Mouse (Mus musculus) splenic B cell, adult 2 months (primary cell): ENCODE measurements around the gene Atm.

Experiments
- DNase-seq: peaks from one replicate; pipeline ENCODE4 v3.0.0-alpha.2; 2011; ENCODE audit warnings: low read depth, low spot score
- H3K27me3 ChIP-seq: 2 replicates; pipeline ENCODE4 v1.6.1; 2012; ENCODE audit warnings: mild to moderate bottlenecking, low read length, moderate library complexity, mixed read lengths; ENCODE audit not compliant: control insufficient read depth, poor library complexity, insufficient read depth, severe bottlenecking
- H3K36me3 ChIP-seq: 2 replicates; pipeline ENCODE4 v1.6.1; 2012; ENCODE audit warnings: mild to moderate bottlenecking, low read length, moderate library complexity, mixed read lengths; ENCODE audit not compliant: control insufficient read depth, poor library complexity, insufficient read depth, severe bottlenecking

The Atm gene

DNA sequence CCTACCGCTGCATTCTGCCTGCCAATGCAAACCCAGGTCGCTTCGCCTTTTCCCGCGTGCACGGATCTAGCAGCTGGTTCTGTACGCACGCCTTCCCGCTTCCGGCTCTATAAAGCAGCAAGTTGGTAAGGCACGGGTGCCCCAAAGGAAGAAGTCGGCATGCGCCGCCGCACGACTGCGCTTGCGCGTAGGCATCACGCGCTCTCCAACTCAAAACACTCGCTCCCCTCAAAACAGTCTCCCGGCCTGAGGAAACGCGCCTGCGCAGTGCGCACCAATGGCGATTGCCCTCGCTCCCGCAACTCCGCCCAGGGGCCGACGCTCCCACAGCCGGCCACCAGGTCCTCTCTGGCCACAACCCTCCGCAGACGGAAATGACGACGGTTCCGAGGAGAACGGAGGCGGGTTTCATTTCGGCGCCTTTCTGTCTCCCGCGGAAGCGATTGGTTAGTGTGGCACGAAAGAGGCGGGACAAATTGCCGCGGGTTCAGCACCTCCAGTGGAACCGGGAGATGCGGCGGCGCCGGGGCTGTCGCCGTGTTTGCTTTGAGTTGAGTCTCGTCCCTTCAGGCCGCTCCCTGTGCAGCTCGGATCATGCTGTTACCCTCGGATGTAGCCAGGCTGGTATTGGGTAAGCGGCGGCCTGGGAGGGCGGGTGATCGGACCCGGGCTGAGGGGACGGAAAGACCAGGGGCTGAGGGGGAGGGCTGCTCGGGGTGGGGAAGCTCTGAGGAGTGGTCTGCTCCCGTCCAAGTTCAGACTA is at the start of gene Atm, which contains the start of gene Npat:
Gene Atm, minus strand, starts transcription at position 183 of the 763 bp plus-strand sequence.
Gene Npat, plus strand, starts transcription at position 490 of the 763 bp plus-strand sequence.
- DNase-seq: peak; percentile 100
- Histone ChIP-seq H3K36me3 (no peaks in the 10 kb centered on the region), H3K27me3 (no peaks in the 10 kb centered on the region)

DNA sequence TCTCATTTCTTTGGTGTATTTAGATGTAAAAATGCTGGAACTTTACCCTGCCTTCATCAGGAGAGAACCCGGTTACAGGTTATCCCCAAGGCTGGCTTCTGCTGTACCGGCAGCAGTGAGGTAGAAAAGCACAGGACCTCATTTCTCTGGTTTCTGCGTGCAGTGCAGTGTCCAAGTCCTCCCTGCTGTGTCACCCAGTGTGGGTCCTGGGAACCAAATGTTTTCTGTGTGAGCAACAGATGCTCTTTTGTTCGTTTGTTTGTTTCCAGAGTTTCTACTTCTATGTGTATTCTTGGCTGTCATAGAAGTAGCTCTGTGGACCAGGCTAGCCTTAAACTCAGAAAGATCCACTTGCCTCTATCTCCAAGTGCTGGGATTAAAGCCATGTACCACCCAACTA is 45.3 kb upstream of the Atm start:
- no peak for DNase-seq
- peaks cover 6% of the 10 kb centered on the region; the same call in 1 of the 2 replicates for H3K36me3 ChIP-seq
- no peaks in the 10 kb centered on the region for H3K27me3 ChIP-seq

DNA sequence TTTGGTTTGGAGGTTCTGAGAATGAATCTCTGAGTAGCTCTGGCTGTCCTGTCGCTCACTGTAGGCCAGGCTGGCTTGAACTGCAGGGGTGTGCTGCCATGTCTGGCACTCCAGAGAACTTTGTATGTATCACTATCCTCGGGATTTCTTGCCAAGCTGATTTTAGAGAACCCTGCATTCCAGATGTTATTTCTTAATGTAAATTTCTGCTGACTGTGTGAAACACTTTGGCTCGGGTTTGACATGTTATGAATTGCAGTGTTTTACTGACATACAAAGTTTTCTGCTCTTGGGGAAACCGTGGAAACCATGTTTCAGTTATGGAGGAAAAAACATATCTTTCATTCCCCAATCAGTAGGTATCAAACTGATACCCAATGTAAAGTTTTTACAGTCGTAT is 39.2 kb upstream of the Atm start:
- Histone ChIP-seq H3K36me3 (peaks cover 10% of the 10 kb centered on the region; the same call in 1 of the 2 replicates), H3K27me3 (no peaks in the 10 kb centered on the region)
- DNase-seq: no peak

DNA sequence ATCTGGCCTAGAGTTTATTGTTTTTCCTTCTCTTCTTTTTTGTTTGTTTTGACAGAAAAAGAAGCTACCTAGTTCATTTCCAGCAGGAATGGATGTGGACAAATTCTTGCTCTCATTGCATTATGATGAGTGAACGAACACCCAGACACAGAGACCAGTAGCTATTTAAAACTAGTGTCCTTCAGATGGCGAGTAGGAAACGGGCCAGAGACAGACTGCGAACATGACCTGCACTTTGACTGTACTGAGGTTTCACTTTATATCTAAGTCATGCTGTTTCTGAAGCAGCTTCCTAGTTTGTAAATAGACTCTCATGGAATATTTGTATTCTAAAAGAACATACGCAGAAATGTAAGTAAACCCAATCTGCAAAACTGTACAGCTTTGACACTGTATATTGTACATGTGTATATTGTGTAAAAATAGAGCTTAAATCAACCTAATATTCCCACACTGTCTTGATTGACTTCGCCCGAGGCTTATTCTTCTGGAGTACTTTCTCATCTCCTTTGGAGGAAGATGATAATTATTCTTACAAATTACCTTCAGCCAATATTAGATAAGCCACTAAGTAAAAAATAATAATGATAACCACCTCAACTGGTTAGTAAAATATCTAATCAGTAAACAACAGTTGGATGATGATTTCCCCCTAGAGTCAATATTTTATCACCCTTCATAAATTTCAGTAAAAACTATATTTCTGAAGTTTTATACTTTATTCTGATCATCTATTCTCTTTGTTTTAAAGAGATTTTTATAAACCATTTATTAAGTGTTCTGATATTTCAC is 36.2 kb upstream of the Atm start:
- Histone ChIP-seq H3K36me3 (peaks cover 13% of the 10 kb centered on the region), H3K27me3 (no peaks in the 10 kb centered on the region)
- DNase-seq: no peak

DNA sequence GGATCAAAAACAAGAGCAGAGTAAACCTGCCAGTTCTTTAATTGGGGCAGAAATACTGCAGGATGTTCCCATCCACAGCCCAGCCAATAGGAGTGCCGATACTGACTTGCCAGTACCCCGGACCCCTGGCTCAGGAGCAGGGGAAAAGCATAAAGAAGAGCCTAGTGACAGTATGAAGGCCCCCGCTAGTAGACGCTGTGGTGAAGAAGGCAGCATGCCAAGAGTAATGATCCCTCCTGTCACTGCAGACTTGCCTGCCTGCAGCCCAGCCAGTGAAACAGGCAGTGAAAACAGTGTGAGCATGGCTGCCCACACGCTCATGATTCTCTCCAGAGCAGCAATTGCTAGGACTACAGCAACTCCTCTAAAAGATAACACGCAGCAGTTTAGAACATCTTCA is 34.1 kb upstream of the Atm start:
- H3K36me3 ChIP-seq: peaks cover 14% of the 10 kb centered on the region
- H3K27me3 ChIP-seq: no peaks in the 10 kb centered on the region
- no peak for DNase-seq

DNA sequence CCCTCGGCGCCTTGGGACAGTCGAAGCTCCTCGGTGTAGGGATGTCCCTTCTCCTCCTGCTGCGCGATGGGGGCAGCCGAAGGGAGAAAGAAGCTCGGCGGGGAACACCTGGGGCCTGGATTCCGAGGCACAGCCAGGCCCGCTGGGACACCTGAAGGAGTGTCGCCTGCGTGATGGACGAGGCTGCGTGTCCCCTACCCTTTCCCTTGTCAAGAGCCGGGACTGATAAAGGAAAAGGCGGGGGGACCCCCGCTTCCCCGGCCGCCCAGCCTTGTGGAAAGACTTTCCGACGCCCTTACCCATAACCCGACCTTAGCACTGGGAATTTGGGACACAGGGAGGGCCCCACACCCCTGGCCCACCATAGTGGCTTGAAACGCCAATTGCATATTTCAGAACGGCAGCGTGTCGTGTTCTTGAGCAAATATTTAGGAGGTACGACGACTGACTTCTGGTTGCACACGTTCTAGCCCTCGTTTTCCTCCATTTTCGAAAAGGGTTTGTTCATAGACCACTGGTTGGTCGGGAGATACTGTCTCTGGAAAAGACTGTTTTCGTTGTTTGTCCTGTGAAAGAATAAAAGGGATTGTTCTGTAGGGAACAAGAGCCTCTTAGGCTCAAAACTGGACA is 911 bp upstream of the Atm start:
- Histone ChIP-seq H3K27me3 (no peaks in the 10 kb centered on the region), H3K36me3 (no peaks in the 10 kb centered on the region)
- peak; percentile 18 for DNase-seq

DNA sequence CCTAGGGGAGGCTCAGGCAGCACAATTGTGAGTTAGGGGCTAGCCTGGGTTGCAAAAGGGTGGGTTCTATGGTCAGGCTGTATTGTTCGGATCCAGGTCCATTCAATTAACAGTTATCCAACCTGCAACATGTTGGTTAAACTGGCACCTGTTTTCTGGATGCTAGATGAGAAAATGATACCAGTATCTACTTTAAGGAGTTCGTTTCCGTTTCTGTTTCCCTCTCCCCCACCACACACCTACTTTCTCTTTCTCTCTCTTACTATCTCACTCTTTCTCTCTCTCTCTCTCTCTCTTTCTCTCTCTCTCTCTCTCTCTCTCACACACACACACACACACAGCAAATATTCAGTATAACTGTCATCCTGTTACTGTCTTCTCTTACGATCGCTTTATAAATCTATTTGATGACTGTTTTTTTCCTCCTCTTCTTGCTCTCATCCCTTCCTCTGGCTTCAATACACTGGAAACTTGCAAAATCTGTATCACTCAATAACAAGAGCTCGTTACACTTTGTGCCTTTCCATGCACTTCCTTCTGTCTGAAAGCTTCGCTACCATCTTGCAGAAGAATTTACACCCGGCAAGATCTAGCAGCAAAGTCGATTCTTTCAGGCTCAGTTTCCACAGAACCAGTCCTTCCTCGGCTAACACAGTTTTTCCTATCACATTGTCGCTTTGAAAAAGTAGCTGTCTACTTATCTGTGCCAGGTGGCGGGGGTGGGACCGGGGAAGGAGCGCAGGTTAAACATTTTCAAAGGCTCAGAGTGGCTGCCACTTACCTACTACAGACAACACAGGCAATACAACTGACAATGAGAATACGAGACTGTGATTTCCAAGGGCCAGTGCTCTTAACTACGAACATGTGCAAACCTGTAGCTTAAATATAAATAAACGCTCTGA is 872 bp downstream of the Atm start:
- Histone ChIP-seq H3K27me3 (no peaks in the 10 kb centered on the region), H3K36me3 (no peaks in the 10 kb centered on the region)
- DNase-seq: peak; percentile 38

DNA sequence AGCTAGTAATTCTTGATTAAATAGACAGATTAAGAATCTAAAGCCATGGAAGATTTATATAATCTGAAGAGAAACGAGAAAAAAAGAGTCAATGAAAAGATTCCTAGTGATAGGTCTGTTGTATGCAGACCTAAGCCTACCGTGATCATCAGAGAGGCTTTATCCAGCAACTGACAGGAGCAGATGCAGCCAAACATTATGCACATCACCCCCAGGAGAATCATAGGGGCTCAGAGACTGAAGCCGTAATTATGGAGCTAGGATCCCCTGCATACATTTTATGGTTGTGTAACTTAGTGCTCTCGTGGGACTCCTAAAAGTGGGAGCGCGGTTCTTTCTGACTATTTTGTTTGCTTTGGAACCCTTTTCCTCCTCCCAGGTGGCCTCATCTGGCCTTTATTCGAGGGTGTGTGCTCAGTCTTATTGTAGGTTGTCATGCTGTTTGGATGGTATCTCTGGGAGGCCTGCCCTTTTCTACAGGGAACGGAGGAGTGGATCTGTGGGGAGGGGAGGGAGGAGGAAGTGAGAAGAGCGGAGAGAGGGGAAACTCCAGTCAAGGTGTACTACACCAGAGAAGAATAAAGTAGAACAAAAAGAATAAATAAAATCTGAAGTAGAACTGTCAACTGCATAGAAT is 19.0 kb downstream of the Atm start:
- H3K27me3 ChIP-seq: no peaks in the 10 kb centered on the region
- H3K36me3 ChIP-seq: peaks cover 8% of the 10 kb centered on the region
- DNase-seq: no peak

DNA sequence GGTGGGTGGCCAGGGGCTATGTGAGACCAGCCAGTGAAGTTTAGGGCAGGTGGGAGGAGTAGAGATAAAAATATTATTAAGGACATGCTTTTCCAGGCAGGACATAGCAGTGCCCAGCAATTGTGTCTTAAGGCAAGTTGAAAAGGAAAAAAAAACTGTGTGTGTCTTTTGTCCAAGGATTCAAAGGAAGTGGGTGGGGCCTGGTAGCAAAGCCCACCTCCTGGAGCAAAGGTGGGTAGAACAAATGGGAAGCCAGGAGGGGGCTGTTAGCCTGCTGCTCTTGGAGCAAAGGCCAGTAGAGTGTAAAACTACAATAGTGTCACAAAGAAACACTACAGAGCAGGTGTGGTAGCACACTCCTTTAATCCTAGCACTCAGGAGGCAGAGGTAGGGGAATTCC is 22.4 kb downstream of the Atm start:
- H3K27me3 ChIP-seq: no peaks in the 10 kb centered on the region
- H3K36me3 ChIP-seq: peaks cover 12% of the 10 kb centered on the region
- DNase-seq: no peak

DNA sequence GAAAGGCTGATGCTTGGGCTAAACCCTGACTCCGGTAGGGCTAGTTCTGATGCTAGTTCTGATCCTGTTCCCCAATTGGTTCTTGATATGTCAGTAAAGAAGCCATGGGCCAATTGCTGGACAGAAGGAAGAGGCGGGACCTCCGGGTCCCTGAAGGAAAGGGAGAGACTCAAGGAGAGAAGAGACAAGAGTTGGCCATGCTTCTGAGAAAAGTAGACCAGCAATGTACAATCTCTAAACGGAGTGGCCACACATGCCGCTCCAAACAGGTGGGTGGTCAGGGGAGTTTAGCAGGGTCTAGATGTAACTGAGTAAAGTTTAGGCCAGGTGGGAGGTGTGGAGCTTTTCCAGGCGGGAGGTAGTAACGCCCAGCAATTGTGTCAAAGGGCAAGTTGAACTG is 28.5 kb downstream of the Atm start:
- DNase-seq: no peak
- Histone ChIP-seq H3K36me3 (peaks cover 11% of the 10 kb centered on the region), H3K27me3 (no peaks in the 10 kb centered on the region)

DNA sequence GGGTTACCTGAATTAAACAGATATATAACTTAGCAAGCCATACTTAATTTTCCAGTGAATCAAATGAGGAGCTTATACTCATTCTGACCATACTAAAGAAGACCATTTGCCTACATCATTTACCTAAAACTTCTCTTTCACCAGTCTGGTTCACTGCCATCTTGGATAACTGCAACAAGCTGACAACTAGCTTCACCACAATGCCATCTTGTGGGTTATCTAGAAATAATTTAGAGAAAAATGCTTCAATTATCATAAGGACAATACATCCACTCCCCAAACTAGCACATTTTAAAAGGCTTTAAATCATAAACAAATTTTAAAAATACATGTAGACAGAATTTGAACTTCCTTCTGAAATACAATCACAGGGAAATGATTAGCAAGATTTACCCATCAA is 50.7 kb downstream of the Atm start:
- Histone ChIP-seq H3K36me3 (peaks cover 12% of the 10 kb centered on the region), H3K27me3 (no peaks in the 10 kb centered on the region)
- no peak for DNase-seq

DNA sequence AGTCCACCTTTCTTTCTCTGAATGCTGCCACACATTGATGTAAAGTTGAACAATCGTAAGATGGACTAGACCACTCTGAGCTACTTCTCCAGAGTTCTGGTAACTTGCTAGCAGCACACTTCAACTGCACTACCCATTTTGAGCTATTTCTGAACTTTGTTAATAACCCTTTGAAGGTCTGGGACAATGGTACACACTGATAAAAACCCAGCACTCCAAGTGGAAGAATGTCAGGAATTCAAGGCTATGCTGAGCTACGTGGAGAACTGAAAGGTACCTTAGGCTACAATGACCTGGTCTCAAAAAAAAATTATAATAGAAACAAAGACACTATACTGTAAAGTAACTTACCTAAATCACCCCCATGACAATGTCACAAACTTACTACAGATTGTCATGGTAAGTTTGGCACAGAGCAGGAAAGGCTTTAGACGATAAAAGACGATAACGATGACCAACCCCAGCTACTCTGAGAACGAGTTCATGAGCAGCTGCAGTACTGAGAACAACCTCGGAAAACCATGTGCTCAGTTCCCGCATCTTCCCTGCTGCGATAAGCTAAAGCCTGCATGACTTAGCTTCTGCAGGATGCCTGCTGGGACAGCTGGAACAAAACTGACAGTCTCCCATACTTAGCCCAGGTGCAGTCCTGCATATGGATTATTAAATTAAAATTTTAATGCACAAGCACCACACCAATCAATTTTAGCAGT is 63.6 kb downstream of the Atm start:
- DNase-seq: no peak
- Histone ChIP-seq H3K36me3 (peaks cover 4% of the 10 kb centered on the region; the same call in 1 of the 2 replicates), H3K27me3 (no peaks in the 10 kb centered on the region)

DNA sequence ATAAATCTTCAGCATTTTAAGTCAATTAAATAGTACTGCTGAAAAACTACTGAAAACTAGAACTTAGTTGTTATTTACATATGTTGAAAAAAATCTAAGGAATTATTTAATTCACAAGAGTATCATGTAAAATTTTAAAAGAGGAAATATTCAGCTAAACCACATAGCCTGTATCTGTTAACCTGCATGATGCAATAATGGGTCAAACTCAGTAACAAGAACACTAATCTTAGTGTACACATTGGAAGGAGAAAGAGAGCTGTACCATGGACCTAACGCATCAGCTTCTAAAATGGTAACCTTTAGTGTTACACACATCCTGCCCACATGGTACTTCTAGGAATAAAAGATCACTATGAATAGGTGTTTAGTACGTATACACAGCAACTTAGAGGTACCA is 84.5 kb downstream of the Atm start:
- H3K36me3 ChIP-seq: peaks cover 19% of the 10 kb centered on the region
- no peak for DNase-seq
- no peaks in the 10 kb centered on the region for H3K27me3 ChIP-seq
